Mouse (Mus musculus) cerebellum, adult 8-10 months (tissue): ENCODE results near the gene Pxylp1.

Source experiments
- DNase-seq: peaks from one replicate; pipeline ENCODE4 v3.0.0; 2022

Gene Pxylp1

DNA sequence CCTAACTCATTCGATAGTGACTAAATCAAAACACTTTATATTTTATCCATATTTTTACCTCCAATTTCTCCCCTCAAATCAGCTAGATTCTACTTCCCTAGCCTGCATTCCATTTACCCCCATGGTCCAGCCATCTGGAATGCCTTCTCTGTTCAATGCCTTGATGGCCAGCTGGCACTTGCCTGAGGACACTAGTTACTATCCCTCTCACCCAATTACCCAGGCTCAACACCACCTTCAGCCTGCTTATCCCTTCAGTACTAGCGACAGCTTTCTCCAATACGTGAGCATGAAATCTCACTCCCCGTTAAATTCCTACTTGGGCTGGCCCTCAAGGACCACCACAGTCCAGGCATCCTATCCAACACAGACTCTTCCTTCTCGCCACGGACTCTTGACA lies 2.2 kb downstream of the Pxylp1 start:
- peak; percentile 62 for DNase-seq

DNA sequence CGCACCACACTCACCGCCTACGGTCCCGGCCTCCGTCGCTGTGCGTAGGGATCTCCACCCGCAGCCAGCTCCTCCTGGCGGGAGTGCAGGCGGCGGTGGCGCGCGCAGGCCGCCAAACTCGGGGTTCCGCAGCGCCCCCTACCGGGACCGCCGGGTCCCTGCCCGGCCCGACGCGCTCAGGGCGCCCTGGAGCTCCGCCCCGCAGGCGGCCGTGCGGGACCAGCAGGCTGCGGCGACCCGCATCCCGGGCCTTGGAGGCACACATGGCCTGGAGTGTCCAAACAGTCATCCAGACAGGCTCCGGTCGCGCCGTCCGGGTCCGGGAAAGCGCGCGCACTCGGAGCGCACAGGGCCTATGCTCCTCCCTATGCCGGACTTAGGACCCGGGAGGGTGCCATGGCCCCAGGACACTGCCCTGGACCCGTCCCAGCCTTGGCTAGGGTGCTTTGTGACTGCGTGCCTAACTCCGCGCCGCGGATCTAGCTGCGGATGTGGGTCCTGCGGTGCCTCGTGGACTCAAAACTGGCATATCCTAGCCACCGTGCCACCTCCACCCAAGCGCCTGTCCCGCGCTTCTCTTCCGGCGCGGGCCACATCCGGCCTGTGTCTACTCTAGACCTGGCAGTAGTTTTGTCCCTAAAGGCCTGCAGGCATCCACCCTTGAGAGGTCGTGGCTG lies 3.0 kb downstream of the Pxylp1 start:
- peak; percentile 88 for DNase-seq

DNA sequence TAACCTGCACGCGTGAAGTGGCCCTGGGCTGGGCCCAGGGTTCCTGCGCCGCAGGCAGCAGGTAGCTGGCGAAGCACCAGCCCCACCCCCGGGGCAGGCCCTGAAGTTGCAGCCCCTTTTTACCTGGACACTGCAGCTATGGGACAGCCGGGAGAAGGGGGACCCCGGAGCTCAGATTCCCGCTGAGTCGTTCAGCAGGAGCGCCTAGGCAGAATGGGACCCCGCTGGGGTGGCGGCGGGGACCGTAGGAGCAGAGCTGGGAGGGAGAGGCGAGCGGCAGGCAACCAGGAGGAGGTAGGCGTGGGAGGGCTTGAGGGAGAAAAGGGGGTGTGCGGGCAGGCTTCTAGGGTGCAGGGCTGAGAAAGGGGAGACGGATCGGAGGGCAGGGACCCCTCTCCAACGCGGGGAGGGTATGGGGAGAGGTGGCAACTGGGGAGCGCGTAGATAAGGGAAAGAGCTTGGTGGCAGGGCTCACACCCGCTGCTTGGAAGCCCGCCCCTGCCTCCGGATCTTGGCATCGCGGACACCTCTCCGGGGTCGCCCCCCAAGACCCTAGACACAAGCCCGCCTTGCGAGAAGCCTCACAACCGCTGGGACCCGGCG lies 3.6 kb downstream of the Pxylp1 start:
- DNase-seq = peak; percentile 75

DNA sequence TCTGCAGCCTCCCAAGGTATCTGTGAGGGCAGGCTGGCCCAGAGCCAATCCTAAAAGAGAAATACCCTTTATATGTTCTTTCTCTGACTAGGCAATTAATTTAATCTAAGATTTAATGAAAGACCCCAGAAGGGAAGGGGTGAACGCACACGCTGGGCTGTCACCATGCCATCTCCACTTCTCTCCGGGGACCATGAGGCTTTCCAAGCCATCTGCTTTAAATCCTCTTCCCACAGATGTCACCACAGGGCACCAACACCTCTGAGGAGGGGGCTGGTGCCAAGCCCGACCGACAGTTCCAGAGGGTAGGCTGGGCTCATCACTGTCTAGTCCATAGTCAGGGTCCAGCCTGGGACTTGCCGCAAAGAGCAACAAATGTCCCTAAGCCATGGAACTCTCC lies 4.5 kb downstream of the Pxylp1 start:
- peak; percentile 75 for DNase-seq

DNA sequence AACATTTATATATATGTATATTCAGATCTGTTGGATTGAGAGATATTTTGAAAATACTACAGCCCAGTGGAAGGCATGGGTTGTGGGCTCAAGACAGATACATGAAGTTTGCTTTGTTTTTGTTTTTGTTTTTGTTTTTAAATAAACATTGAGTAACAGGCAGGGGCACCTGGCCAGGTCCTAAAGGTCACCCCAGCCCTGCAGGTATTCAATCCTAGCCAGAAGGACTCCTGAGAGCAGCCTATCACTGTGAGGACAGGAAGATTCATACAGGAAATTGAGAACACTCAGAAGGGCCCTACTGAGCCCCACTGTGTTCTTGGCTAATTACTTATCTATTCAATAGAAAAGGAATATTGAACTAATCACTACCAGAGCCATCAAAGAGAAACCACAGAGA lies 5.0 kb downstream of the Pxylp1 start:
- DNase-seq = no peak

DNA sequence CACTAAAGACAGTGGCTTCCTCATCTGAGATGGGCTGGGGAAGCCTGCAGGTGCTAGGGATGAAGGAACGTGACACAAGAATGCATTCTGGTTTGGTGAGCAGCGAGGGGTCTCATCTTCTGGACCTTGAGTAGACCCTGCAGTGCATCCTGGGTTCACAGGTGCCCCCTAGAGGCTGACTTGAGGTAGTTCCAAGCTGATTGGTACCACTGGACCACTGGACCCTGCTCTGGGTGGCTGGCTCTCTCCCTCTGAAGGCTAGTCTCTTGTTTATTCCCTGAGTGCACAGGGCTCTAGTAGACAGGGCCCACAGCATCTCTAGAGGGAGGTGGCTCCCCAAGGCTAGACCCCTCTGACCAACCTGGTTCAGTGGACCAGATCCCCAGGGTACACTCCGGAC lies 6.7 kb downstream of the Pxylp1 start:
- no peak for DNase-seq

DNA sequence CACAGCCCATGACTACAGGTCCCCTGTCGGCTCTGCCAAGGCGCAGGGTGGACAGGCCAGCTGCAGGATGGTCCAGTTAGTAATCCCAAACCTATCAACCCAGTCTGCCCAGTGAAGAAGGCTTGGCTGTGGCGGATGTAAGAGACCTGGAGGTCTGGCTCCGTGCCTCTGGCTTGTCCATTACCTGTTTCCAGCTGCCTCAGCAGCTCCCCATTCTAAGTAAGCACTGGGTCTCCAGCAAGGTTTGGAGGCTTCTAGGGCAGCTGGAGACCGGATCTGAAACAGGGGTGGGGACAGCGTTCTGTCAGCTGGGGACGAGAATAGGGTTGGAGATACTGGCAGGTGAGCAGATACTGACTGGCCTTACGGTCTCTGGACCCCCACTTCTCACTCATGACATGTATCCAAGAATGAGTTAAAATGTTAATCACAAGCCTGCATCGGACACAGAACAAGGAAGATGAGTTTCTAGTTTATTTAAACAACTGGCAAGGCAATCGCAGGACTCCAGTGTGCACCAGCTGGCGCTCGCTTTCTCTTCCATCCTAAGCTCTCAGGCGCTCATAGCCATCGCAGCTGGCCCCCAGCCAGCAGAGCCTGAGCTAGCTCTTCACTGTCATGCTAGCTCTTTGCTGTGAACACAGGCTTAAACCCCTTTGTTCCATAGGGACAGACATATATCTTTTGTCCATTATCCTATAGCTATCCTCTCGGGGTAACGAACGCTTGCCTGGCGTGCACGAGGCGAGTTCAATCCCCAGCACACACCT lies 9.8 kb downstream of the Pxylp1 start:
- DNase-seq = peak; percentile 57

DNA sequence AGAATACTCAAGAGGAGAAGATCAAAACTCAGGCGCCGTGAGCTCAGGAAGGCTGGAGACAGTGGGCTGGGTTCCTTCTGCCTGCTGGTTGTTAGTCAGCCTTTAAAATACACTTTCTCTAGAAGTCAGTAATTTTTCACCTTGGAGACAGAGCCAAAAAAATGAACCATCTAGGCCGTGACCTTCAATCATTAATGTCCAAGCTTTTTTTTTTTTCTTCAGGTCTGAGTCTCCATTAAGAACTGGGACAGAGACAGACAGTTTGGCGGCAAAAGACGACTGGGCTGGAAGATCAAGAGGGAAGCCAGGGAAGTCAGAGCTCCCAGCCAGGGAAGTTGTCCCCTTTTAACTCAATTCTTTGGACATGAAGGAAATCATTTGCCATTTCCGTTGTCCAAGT lies 10.6 kb downstream of the Pxylp1 start:
- peak; percentile 18 for DNase-seq

DNA sequence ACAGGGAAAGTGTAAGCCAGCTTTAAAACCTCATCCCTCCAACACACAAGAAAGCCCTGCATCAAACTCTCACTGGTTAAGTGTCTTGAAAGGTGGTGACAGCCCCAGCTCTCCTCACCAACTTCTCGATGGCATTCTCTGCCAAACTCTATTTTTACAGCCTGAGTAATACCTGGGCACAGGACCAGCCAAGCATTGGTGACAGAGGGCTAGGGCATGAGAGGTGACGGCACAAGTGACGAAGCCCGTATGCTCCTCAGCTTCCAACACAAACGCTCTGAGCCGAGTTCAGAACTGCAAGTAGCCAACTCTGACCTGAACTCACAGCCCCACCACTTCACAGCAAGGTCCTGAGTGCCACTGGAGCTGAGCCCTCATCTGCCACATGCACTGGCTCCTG lies 13.4 kb downstream of the Pxylp1 start:
- DNase-seq = peak; percentile 88

DNA sequence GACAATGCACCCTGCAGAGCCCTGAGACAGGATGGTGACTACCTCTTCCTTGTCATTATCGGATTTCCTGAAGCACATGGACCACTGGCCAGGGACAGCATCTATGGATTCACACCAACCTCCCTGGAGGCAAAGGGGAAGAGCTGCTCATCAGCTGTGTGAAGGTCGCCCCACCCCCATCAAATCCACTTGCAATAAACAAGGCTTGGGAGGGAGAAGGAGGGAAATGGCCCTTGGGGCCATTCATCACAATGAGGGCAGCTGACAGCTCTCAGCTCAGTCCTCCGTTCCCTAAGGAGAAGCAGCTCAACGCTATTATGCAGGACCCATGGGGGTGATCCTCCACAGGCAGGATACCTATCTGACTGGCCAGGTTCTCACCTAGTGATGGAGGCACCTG lies 14.0 kb downstream of the Pxylp1 start:
- peak; percentile 48 for DNase-seq

DNA sequence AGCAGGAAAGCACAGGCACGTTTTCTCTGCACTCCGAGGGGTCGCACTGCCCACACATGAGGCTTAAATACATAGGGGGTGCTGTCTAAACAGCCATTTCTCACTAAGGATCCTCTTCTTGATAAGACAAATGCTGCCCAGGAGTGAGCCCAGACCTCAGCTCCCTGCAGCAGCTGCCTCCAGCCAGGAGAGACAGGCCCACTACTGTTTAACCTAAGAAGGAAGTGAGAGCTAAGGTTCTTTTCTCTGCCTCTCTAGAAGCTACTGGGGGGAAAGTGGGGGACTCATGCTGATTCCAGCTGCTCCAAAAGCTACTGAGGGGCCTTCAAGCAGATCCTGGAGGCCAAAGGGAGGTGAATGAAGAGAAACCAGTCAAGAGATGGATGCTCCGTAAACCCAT lies 16.8 kb downstream of the Pxylp1 start:
- DNase-seq = no peak

DNA sequence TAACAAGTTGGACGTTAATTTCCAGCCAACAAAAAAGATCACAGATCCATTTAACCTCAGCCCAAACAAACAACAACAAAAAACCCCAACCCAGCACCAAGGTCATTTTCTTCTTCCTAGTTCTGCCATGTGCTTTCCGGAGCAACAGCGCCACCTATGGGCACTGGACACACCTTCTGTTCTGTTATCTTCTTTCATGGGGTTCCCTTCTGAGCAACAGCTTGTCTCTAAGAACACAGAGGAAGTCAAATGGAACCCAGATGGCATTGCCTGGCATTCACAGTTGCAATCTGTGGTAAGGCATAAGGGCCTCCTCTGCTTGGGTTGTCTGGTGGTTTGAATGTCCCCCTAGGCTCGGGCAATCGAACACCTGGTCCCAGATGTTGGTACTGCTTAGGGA lies 19.4 kb downstream of the Pxylp1 start:
- DNase-seq = peak; percentile 91

DNA sequence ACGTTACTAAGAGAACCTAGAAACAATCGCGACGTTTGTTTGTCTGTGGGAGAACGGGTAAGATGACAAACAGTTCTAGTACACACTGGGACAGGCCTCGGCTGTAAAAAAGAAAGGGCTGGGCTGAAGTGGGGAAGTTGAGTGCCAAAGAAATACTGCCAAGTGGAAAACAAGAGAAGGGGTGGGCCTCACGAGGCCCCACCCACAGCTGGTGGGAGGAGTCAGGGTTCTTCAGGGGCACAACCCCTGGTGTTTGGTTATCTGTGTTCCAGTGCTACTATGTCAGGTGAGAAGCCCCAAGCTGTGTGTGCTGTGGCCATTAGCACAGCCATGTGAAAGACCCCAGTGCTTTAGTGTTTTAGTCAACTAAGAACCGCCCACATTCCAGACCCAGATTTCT lies 22.4 kb downstream of the Pxylp1 start:
- DNase-seq = no peak

DNA sequence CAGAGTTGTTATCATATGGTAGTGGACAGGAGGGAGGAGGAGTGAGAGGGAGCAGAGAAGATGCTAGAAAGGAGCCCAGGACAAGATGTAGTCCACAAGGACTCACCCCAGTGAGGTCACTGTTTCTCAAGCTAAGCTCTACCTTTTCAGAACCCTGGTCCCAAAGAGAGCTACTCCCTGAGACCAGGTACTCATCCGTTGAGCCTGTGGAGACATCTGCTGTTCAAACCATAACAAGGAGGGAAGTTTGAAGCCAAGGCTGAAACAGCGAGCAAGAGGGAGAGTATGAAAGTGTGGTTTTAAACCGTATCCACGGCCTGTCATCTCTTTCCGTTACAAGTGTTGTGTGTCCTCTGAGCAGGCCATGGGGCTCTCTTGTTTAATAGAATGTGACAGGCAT lies 22.9 kb downstream of the Pxylp1 start:
- DNase-seq = no peak

DNA sequence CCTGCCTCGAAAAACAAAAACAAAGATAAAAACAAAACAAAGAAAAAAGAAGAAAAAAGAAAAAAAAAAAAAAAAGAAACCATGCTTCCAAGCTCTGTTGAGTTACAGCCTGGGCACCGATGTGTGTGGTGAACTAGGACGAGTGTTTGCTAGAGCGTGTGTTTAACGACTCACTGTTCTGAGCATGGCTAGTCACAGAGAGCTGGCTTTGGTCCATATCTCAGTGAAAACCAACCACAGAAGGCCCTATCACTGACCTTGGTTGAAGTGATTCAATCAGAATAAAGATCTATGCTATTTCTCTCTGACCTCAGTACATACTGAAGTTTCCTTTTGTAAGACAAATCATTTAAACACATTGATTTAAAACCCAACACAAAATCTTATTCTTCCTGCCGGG lies 23.9 kb downstream of the Pxylp1 start:
- DNase-seq = no peak

DNA sequence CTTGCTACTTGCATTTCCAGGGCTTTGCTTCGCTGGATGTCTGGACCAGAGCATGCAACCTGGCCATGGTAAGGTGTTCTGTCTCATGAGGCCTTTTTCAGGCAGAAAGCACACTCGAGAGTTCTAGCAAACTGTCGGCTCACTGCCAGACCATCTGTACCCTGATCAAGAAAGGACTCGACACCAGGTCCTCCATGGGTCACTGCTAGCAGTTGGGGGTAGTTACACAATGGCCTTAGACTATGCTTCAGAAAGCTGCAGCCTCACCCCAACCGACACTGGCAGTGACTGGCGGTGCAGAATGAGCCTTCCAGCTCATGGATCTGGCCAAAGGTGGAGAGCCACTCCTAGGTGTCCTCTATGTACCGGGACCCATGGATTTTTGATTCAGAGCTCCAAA lies 25.3 kb downstream of the Pxylp1 start:
- peak; percentile 60 for DNase-seq

DNA sequence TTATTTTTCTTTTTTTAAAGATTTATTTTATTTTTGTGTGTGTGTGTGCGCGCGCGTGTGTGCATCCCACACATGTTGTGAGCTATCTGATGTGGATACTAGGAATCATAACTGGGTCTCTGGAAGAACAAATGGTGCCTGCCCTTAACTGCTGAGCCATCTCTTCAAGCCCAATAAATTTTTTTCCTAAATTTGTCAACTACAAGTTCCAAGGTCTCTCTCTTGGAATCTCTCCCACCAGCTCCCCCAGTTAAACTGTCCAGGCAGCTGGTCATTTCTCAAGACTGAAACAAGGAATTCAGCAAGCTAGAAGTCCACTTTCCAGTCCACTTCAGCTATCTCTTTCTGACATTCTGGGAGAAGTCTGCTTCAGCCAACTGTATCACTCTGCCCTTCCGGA lies 26.3 kb downstream of the Pxylp1 start:
- DNase-seq = no peak

DNA sequence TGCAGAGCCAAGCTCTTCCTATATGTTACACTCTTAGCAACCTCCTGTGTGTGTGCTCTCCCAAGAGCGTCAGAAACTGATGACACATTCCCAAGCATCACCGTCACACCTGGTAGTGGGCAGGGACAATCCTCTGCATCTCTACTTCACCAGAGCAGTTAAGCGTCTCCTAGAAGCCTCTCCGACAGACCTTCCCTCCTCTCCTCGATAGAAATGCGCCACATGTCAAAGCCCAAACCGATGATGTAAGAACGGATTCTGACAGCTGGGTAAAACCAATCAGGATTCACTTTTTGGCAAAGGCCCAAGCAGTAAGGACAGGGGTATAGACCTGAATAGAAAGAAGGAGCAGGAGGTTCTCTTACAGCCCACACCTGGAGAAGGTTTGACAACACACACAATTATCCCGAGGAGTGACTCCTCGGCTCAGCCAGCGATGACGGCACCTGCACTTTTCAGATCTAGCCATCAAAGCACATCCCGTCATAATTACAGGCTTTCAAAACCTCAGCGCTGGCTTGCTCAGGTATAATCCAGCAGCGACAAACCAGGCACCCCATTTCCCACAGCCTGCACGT lies 26.9 kb downstream of the Pxylp1 start:
- DNase-seq = no peak

DNA sequence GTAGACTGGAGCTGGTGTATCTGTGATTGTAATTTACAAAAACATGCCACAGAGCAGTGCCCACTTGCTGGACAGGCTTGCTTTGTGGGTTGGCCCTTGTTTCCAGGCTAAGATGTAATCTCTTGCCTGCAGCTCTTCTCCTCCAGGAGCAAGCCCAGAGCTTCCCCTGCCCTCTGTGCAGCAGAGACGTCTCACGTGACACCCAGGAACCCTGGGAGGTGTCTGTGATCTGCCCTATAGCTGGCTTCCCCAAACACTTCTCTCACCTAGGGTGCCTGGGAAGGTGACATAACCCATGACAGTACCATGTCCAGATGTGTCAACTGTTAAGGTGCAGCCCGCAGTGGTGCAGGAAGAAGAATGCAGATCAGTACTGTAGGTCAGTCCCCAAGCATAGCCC lies 28.9 kb downstream of the Pxylp1 start:
- no peak for DNase-seq

DNA sequence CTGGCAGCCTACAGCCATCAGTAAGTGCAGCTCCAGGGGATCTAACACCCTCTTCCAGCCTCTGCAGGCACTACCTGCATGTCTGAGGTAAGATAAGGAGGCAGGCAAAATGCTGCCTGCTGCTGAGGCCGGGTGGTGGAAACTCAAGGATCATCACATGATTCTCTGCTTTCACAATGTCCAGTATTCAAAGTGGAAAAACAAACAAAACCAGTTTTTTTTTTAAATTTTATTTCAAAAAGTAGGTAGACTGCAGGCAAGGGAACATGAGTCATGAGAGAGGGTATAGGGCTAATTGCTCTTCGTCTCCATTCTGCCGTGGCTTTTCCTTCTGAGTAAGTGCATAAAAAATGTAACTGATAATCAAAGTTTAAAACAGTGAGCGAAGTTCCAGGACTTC lies 29.6 kb downstream of the Pxylp1 start:
- DNase-seq = no peak

DNA sequence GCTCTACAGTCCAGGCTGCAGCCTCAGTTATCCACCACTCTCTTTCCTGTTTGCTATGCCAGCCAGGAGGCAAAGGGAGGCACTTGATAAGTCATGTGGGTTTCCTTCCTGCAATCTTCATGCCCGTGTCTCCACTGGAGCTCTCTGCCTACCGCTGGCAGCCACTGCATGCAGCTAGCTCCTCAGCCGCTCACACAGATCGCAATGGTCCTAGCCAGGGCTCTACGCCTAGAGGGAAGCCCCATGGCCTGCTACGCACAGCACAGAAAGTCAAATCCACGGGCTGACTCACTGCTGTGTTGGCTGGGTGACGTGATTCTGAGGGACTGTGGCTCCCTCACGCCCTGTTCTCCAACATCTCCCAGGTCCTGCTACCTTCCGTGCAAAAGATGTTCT lies 31.4 kb downstream of the Pxylp1 start:
- DNase-seq = no peak

DNA sequence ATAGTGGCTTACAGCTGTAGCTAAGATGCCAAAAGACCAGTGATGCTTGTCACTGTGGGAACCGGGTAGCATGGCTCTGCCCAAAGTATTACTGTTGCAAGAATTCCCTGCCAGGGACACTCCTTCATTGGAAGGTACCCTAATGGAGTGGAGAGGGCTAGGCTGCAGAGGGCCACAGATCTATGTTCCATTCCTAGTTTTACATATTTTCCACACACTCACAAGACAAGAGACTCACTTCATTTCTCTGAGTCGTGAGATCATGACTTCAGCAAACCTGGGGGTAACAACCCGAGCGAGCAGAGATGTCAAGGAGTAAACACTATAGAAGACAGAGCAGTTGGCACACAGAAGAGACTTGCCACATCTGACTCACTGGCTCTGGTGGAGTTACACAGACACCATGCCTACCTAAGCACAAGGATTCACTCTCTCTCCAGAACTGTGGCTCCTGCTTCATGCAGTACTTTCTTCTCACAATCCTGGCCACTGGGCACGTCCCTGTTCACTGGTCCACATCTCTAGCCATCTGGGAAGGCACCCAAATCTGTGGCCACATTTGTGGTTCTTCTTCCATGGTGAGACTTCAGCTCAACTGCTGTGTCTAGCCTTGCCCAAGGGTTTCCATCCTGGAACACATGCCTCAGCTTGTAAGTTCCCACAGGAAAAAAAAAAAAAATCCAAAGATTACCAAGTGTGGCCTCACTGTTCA lies 31.9 kb downstream of the Pxylp1 start:
- DNase-seq = no peak

DNA sequence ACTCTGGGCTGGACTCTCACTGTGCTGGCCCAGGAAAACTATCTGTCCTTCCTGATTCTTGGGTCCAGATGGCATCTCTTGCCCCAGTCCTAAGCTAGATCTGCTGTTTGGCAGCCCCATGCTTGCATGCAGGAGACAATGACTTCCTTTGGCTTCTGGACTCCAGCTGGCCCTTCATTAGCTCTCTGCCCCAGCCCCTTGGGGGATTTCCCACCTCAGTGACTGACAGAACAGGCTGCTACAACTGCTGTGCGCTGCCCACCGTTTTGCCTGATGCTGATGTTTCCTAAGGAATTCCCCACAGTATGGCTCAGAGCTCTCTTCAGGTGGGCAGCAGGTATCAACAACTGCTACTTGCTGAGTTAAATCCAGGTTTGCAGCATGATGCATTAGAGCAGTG lies 33.4 kb downstream of the Pxylp1 start:
- DNase-seq = no peak
